Mouse (Mus musculus) ovary, adult 18-20 months (tissue): ENCODE results near the gene D6Wsu163e.

Experiments
- DNase-seq: peaks from one replicate; pipeline ENCODE4 v3.0.0; 2022; ENCODE audit warnings: low spot score, mixed read lengths

D6Wsu163e gene

GRCm38 (mm10) chr6:127006551-127006950, 66.8 kb downstream of the D6Wsu163e start:
- no peak for DNase-seq

DNA sequence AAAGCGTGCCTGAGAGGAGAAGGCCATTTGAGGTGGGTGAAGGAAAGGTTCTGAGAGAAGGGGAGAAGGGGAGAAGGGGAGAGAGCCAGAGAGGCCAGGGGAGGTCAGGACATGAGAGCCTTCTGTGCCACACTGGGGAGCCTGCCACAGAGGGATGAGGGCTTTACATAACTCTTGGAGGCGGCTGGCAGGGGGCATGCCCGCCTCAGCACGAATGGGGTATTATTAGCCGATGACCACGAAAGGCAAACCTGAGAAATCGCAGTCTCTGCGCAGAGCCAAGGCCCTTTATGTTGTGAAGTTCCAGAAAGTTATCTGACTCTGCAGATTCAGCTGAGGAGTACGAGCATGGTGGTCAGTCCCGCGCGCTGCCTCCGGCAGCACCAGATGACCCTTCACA, 70.3 kb downstream of the D6Wsu163e start:
- DNase-seq: no peak

DNA sequence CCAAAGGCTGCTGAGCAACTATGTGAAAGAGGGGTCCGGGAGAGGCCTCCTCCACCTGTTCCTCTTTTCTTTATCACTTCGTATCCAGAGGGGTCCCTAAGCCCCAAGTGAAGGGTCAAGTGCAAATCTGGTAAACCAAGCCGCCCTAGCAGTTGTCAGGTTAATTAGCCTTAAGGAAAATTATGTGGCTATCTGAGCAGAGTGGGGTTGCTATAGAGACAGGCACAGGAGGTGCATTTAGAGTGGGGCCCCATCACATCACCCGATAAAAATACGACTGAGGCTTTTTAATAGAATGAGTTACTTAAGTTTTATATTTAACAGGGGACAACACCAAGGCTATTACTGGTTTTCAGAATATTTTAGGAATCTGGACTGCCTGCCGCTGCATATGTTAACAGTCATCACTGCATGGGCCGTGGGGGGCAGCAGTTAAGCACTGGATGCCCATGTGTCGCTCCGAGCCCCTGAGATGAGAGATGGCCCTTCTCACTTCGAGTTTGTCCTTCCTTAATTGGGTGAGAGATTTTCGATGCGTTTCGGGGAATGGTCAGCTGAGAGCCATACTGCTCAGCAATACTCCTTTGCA, 72.3 kb downstream of the D6Wsu163e start:
- no peak for DNase-seq

DNA sequence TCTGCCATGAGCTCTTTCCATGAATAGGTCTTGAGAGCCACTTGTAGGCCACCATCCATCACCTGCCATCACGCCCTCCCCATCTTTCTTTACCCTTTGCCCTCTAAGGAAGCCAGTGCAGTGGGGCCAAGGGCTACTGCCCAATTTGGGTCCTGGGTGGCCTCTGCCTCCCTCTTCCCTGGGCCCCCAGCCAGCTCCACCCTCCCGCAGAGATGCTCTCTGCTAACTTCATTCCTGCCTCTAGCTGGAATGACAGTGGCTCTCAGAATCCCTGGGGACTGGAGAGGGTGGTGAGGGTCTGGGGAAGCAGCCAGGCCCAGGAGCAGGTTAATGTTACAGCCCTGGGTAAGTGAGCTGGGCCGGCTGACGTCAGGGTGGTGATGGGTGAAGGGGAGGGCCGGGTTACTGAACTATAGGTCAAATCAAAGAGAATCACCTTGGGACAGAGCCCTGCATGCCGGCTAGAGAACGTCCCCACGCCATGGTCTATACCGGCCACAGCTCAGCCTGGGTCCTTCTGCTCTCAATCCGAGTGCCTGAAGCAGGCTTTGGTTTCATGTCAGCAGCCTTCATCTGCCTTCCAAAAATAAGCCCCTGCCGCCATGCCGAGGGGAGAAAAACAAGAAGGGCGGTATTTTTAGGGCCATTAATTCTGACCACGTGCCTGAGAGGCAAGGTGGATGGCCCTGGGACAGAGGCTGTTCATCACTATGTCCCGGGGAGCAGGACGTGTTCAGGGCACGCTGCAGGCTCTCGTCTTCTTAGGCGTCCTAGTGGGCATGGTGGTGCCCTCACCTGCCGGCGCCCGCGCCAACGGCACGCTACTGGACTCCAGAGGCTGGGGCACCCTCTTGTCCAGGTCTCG, 75.4 kb downstream of the D6Wsu163e start, which contains the start of gene Fgf6:
Gene Fgf6, plus strand, starts transcription at position 681 of the 865 bp plus-strand sequence.
- no peak for DNase-seq

- DNase-seq: no peak
Observed at GRCm38 (mm10) chr6:127019254-127019653, 79.5 kb downstream of the D6Wsu163e start.

- DNase-seq: no peak
Observed at GRCm38 (mm10) chr6:127020431-127020830, 80.7 kb downstream of the D6Wsu163e start.

DNA sequence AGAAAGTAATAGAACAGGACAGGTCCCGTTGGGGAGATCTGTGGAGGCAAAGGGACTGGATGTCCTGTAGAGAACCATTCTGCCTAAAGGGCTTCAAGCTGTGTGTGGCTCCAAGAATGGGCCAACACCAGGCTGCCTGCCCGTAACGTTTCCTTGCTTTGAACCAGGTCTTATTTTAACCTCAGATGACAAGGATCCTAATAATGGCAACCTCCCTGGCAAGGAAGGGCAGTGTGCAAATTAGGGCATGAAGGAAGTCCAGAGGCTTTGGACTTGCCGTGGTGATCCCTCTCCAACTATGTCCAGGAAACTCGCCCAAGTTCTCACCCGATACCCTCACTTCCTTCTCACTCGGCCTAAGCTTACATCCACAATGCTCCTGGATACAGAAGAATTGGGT, 85.1 kb downstream of the D6Wsu163e start:
- DNase-seq: no peak
